Mouse (Mus musculus) cerebellum, adult 2 months (tissue): ENCODE measurements at regions not wholly inside any gene's neighbourhood (a gene's known extent, or its start where the extent isn't known, plus 50 kb on each side); places are given as distances from the start of the nearest gene placed in this dataset.

Experiments used
- DNase-seq, 2 experiments: peaks; one replicate each; pipeline ENCODE4 v3.0.0; 2021
- H3K27ac ChIP-seq: fragments of 200-500 bp; 2 replicates; pipeline ENCODE4 v1.5.1; 2012; ENCODE audit warnings: low read length, control low read depth, inconsistent platforms; ENCODE audit not compliant: insufficient read depth
- H3K27me3 ChIP-seq: fragments of 200-500 bp; 2 replicates; pipeline ENCODE4 v1.6.1; 2012; ENCODE audit warnings: inconsistent platforms, mild to moderate bottlenecking, low read length, moderate library complexity; ENCODE audit not compliant: control insufficient read depth, insufficient read depth
- H3K4me1 ChIP-seq: fragments of 200-500 bp; 2 replicates; pipeline ENCODE4 v1.6.1; 2011; ENCODE audit warnings: low read length; ENCODE audit not compliant: control insufficient read depth, insufficient read depth
- H3K4me3 ChIP-seq: fragments of 200-500 bp; replicated peaks from 2 replicates; pipeline ENCODE3; 2011; ENCODE audit warnings: mild to moderate bottlenecking, low read depth, low read length, control low read depth; ENCODE audit not compliant: insufficient read depth
- CTCF ChIP-seq: fragments of 200-500 bp; IDR thresholded peaks from 2 replicates; pipeline ENCODE4 v1.5.1; 2011; ENCODE audit warnings: low read depth, mild to moderate bottlenecking, control low read depth, low read length, moderate library complexity, borderline replicate concordance; ENCODE audit not compliant: insufficient read depth
- POLR2A ChIP-seq: fragments of 200-500 bp; IDR thresholded peaks from 2 replicates; pipeline ENCODE4 v1.6.1; 2011; ENCODE audit warnings: low read length, control low read depth, borderline replicate concordance; ENCODE audit not compliant: insufficient read depth
- WGBS: fragments of 180-500 bp; shearing (Covaris S2); methylation state at CpG from one replicate; pipeline ENCODE4 v1.1.7; 2018; 5-methylcytosine and 5-hydroxymethylcytosine counted together

- Histone ChIP-seq H3K4me3 (no peak overlapping the region), H3K27ac (no peak overlapping the region), H3K27me3 (no peaks in the 10 kb centered on the region; the same call in 1 of the 2 replicates), H3K4me1 (no peaks in the 10 kb centered on the region)
- WGBS, result 87% methylated on average over 3 of the region's 3 CpGs
- DNase-seq, result no peak
- TF ChIP-seq CTCF (no peak), POLR2A (no peak)
Observed at GRCm38 (mm10) chr6:148554463-148554862, 110.3 kb upstream of the Tmtc1 start.

- no peak for DNase-seq
- 78% methylated on average over 5 of the region's 5 CpGs for WGBS
- no peak overlapping the region for H3K27ac ChIP-seq
- no peaks in the 10 kb centered on the region for H3K4me1 ChIP-seq
- no peaks in the 10 kb centered on the region; the same call in 1 of the 2 replicates for H3K27me3 ChIP-seq
- TF ChIP-seq POLR2A (no peak), CTCF (no peak)
- H3K4me3 ChIP-seq, result no peak overlapping the region
Observed at GRCm38 (mm10) chr6:148553616-148554015, 109.4 kb upstream of the Tmtc1 start.

- TF ChIP-seq CTCF (no peak), POLR2A (no peak)
- WGBS, result 70% methylated on average over 3 of the region's 3 CpGs
- DNase-seq, result no peak
- no peak overlapping the region for H3K4me3 ChIP-seq
- H3K27me3 ChIP-seq, result no peaks in the 10 kb centered on the region; the same call in 1 of the 2 replicates
- no peaks in the 10 kb centered on the region for H3K4me1 ChIP-seq
- H3K27ac ChIP-seq, result no peak overlapping the region
Observed at GRCm38 (mm10) chr6:148551097-148551496, 106.9 kb upstream of the Tmtc1 start.

GRCm38 (mm10) chr6:148548138-148548778 is 104.1 kb upstream of the Tmtc1 start:
- H3K27ac ChIP-seq, result no peak overlapping the region
- 80% methylated on average over 2 of the region's 2 CpGs for WGBS
- H3K27me3 ChIP-seq, result no peaks in the 10 kb centered on the region
- H3K4me3 ChIP-seq, result no peak overlapping the region
- DNase-seq, result no peak
- TF ChIP-seq CTCF (no peak), POLR2A (no peak)
- H3K4me1 ChIP-seq, result no peaks in the 10 kb centered on the region

- H3K4me1 ChIP-seq, result no peaks in the 10 kb centered on the region
- no peaks in the 10 kb centered on the region; the same call in 1 of the 2 replicates for H3K27me3 ChIP-seq
- H3K4me3 ChIP-seq, result no peak overlapping the region
- no peak overlapping the region for H3K27ac ChIP-seq
- no peak for TF ChIP-seq POLR2A
- TF ChIP-seq CTCF, result no peak
- 62% methylated on average over 3 of the region's 3 CpGs for WGBS
- DNase-seq, result no peak
Observed at GRCm38 (mm10) chr6:148543047-148543446, 98.9 kb upstream of the Tmtc1 start.

GRCm38 (mm10) chr6:148541981-148542380 is 97.8 kb upstream of the Tmtc1 start:
- no peaks in the 10 kb centered on the region; the same call in 1 of the 2 replicates for H3K27me3 ChIP-seq
- H3K4me3 ChIP-seq, result no peak overlapping the region
- 85% methylated on average over 2 of the region's 2 CpGs for WGBS
- H3K27ac ChIP-seq, result no peak overlapping the region
- DNase-seq, result no peak
- TF ChIP-seq POLR2A, result no peak
- TF ChIP-seq CTCF, result no peak
- H3K4me1 ChIP-seq, result no peaks in the 10 kb centered on the region

- Histone ChIP-seq H3K27ac (no peak overlapping the region), H3K4me3 (no peak overlapping the region), H3K27me3 (no peaks in the 10 kb centered on the region; the same call in 1 of the 2 replicates), H3K4me1 (no peaks in the 10 kb centered on the region)
- 62% methylated on average over 4 of the region's 4 CpGs for WGBS
- no peak for DNase-seq
- TF ChIP-seq POLR2A (no peak), CTCF (no peak)
Observed at GRCm38 (mm10) chr6:148539207-148539960, 95.2 kb upstream of the Tmtc1 start.

- TF ChIP-seq POLR2A (no peak), CTCF (no peak)
- H3K27me3 ChIP-seq, result no peaks in the 10 kb centered on the region; the same call in 1 of the 2 replicates
- no peaks in the 10 kb centered on the region for H3K4me1 ChIP-seq
- no peak for DNase-seq
- no peak overlapping the region for H3K27ac ChIP-seq
- 89% methylated on average over 4 of the region's 4 CpGs for WGBS
- H3K4me3 ChIP-seq, result no peak overlapping the region
Observed at GRCm38 (mm10) chr6:148534364-148534763, 90.2 kb upstream of the Tmtc1 start.
